Mouse (Mus musculus) testis, adult 2 months (tissue): ENCODE results near the gene Ift81.

Experiments
- CTCF ChIP-seq: fragments of 200-500 bp; IDR thresholded peaks from 2 replicates; pipeline ENCODE4 v1.5.1; 2012; ENCODE audit warnings: low read depth, mild to moderate bottlenecking, inconsistent platforms, low read length, moderate library complexity; ENCODE audit not compliant: control insufficient read depth, insufficient read depth, insufficient replicate concordance
- POLR2A ChIP-seq: fragments of 200-500 bp; IDR thresholded peaks from 2 replicates; pipeline ENCODE4 v1.6.1; 2012; ENCODE audit warnings: low read depth, mild to moderate bottlenecking, inconsistent platforms, low read length, moderate library complexity; ENCODE audit not compliant: control insufficient read depth

- TF ChIP-seq POLR2A = peak; percentile 92
- TF ChIP-seq CTCF = 0 out of 2 replicates have a peak, but pooled peaks have one; percentile 14
Measured at GRCm38 (mm10) chr5:122502077-122502941, 112.0 kb downstream of the Ift81 start, which contains the start of gene Atp2a2.
